11 mouse cellular contexts compared by ENCODE assay signal in the genomic region with DNA sequence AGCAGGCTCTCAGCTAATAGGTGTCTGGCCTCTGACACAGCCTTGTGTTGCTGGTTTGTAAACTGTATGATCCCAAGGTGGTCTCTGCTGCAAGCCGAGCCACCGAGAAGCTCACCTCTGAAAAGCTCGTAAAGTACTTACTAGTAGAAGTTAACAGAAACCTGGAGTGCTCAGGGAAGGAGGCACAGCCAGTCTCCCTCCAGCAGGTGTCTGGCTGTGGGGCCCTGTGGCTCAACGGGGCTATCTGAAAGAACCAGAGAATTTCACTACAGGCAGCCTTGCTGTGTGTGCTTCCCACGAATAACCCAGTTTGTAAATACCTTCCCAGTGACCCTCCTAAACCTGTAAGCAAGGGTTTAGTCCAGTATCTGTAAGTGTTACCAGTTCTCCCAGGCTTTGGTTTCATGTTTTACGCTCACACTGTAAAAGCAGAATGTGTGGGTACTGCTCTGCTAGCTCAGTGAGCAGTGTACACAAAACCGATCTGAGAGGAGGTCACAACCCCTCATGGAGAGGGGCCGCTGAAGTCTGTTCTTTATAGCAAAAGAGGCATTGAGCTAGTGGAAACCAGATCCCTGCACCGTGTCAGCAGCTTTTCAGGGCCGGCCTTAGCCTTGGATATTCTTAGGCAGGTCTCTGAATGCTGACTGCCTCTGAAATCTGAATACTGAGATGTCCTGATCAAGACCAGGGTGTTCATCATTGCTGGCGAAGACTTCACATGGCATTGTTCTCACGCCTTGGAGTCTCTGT.
DNase-seq lines count a peak whose midpoint lies in the region; ATAC-seq and TF ChIP-seq lines count a peak whose summit lies in the region.
"Had no signal": no experiment of that assay in that cellular context is flagged by ENCODE, and none has a peak within 500 bp of the region (broad histone marks: within the 10 kb centered on the region; RNA-seq: fewer than 3 reads in every experiment).

No protein-coding gene starts in this region.

- no peak overlapping the region for H3K9ac ChIP-seq in lung, embryonic 14.5 days
- no peak overlapping the region for H3K9ac ChIP-seq in embryonic facial prominence, embryonic 11.5 days (replicated peaks; ENCODE audit: low read length)
- H3K9ac ChIP-seq in liver, embryonic 13.5 days = peak overlapping the region; percentile 48; the same call in 1 of the 2 replicates

- H3K27ac ChIP-seq in heart, embryonic 10.5 days = peak overlapping the region; percentile 60; the same call in 1 of the 2 replicates
- H3K27ac ChIP-seq in lung, embryonic 14.5 days (ENCODE audit: low read depth) = peak overlapping the region; percentile 78
- H3K27ac ChIP-seq in embryonic facial prominence, embryonic 11.5 days (replicated peaks; ENCODE audit: low read depth, low read length) = peak overlapping the region; percentile 3; the same call in 1 of the 2 replicates
- peak overlapping the region; percentile 73 for H3K27ac ChIP-seq in liver, embryonic 13.5 days

- H3K9me3 ChIP-seq in heart, embryonic 10.5 days = no peaks in the 10 kb centered on the region
- H3K9me3 ChIP-seq in lung, embryonic 14.5 days (ENCODE audit: low read depth, low read length) = no peaks in the 10 kb centered on the region
- no peaks in the 10 kb centered on the region for H3K9me3 ChIP-seq in embryonic facial prominence, embryonic 11.5 days (replicated peaks; ENCODE audit: control insufficient read depth, low read length)
- no peaks in the 10 kb centered on the region for H3K9me3 ChIP-seq in liver, embryonic 13.5 days (replicated peaks)

- peak; percentile 77 for ATAC-seq in lung, embryonic 14.5 days (ENCODE audit: insufficient read depth)
- peak; percentile 78 for ATAC-seq in embryonic facial prominence, embryonic 11.5 days (replicated peaks; ENCODE audit: insufficient number of reproducible peaks, low FRiP score, low TSS enrichment, low read depth)
- ATAC-seq in liver, embryonic 13.5 days (ENCODE audit: low read depth) = no peak

- H3K36me3 ChIP-seq in heart, embryonic 10.5 days = peaks cover 15% of the 10 kb centered on the region
- peaks cover 32% of the 10 kb centered on the region for H3K36me3 ChIP-seq in lung, embryonic 14.5 days (ENCODE audit: insufficient read depth)
- H3K36me3 ChIP-seq in embryonic facial prominence, embryonic 11.5 days (replicated peaks; ENCODE audit: control insufficient read depth, insufficient read depth, low read depth, low read length) = no peaks in the 10 kb centered on the region
- peaks cover 16% of the 10 kb centered on the region for H3K36me3 ChIP-seq in liver, embryonic 13.5 days

- H3K4me1 ChIP-seq in heart, embryonic 10.5 days = peaks cover 24% of the 10 kb centered on the region
- H3K4me1 ChIP-seq in lung, embryonic 14.5 days (ENCODE audit: insufficient read depth) = no peaks in the 10 kb centered on the region
- H3K4me1 ChIP-seq in embryonic facial prominence, embryonic 11.5 days (ENCODE audit: control insufficient read depth, insufficient read depth, low read length) = 0 out of 2 replicates have a peak, but pooled peaks cover 4% of the 10 kb centered on the region
- H3K4me1 ChIP-seq in liver, embryonic 13.5 days (replicated peaks) = peaks cover 85% of the 10 kb centered on the region

- intact Hi-C loops in heart, postnatal 10 days (cut with DNase I) = no loop called here

- no peak overlapping the region for H3K4me2 ChIP-seq in lung, embryonic 14.5 days
- no peak overlapping the region for H3K4me2 ChIP-seq in embryonic facial prominence, embryonic 11.5 days (ENCODE audit: low read depth, low read length)
- peak overlapping the region; percentile 20; the same call in 1 of the 2 replicates for H3K4me2 ChIP-seq in liver, embryonic 13.5 days

- no peak for TF ChIP-seq CTCF in lung, embryonic 14.5 days (IDR thresholded peaks at IDR 0.05; ENCODE audit: low read depth)

- 67% methylated on average over 12 of the region's 12 CpGs for WGBS in heart, embryonic 10.5 days
- WGBS in lung, embryonic 14.5 days = 57% methylated on average over 12 of the region's 12 CpGs
- 59% methylated on average over 12 of the region's 12 CpGs for WGBS in embryonic facial prominence, embryonic 11.5 days
- WGBS in liver, embryonic 13.5 days (ENCODE audit: insufficient replicate concordance) = 59% methylated on average over 12 of the region's 12 CpGs

- H3K4me3 ChIP-seq in heart, embryonic 10.5 days = no peak overlapping the region
- H3K4me3 ChIP-seq in lung, embryonic 14.5 days (ENCODE audit: low read depth, low read length) = no peak overlapping the region
- no peak overlapping the region for H3K4me3 ChIP-seq in embryonic facial prominence, embryonic 11.5 days (ENCODE audit: low read depth, low read length)
- H3K4me3 ChIP-seq in liver, embryonic 13.5 days (replicated peaks) = no peak overlapping the region

- DNase-seq in heart, embryonic 10.5 days (ENCODE audit: low spot score) = no peak
- DNase-seq in heart, postnatal 10 days = no peak
- peak; percentile 52 for DNase-seq in lung, embryonic 14.5 days
- no peak for DNase-seq in lung, postnatal 14 days
- DNase-seq in embryonic facial prominence, embryonic 11.5 days (ENCODE audit: low spot score) = peak; percentile 32
- no peak for DNase-seq in liver, embryonic 13.5 days
- DNase-seq in spleen, adult 12 weeks (ENCODE audit: low spot score) = no peak
- DNase-seq in urinary bladder, postnatal 14 days (ENCODE audit: low spot score) = no peak
- DNase-seq: kidney, adult 8-10 months; right cerebral cortex, postnatal 14 days; thymus, adult 18-20 months had no signal

- H3K27me3 ChIP-seq in heart, embryonic 10.5 days (ENCODE audit: insufficient read depth, poor library complexity, severe bottlenecking) = no peaks in the 10 kb centered on the region
- H3K27me3 ChIP-seq in lung, embryonic 14.5 days (ENCODE audit: insufficient read depth, low read length) = no peaks in the 10 kb centered on the region
- no peaks in the 10 kb centered on the region for H3K27me3 ChIP-seq in embryonic facial prominence, embryonic 11.5 days (ENCODE audit: control insufficient read depth, insufficient read depth, low read length)
- H3K27me3 ChIP-seq in liver, embryonic 13.5 days = no peaks in the 10 kb centered on the region

Comparison
In these comparisons a context has a peak if more than half of its experiments do, and no peak if none do; other contexts are left out.
1. DNase-seq: peak in lung, embryonic 14.5 days (single experiment) and embryonic facial prominence, embryonic 11.5 days (single experiment); none in heart, embryonic 10.5 days (single experiment), heart, postnatal 10 days (0 of 2), lung, postnatal 14 days (single experiment), liver, embryonic 13.5 days (single experiment), spleen, adult 12 weeks (single experiment) and urinary bladder, postnatal 14 days (single experiment).
2. H3K27ac ChIP-seq: peak in every context shown above with its lines; median percentile 78 in lung, embryonic 14.5 days; 73 in liver, embryonic 13.5 days; 60 in heart, embryonic 10.5 days; 3 in embryonic facial prominence, embryonic 11.5 days.